In genomic region chr6:84589742-84590686, GRCm38 (mm10) we compare ENCODE assay signal across 8 mouse cellular contexts. TPM values are rescaled to one million over a fixed set of nuclear protein-coding genes. Genes with fewer than 3 reads are reported as not detected.
DNase-seq lines count a peak whose midpoint lies in the region; ATAC-seq and TF ChIP-seq lines count a peak whose summit lies in the region.

No protein-coding gene starts in this region.

- 4% methylated on average over 39 of the region's 39 CpGs for WGBS in intestine, embryonic 15.5 days
- WGBS in midbrain, embryonic 11.5 days, result 4% methylated on average over 39 of the region's 39 CpGs
- 5% methylated on average over 39 of the region's 39 CpGs for WGBS in small intestine, adult 2 months

- intact Hi-C loops in gastrocnemius, postnatal 36 days (cut with DNase I), result loop anchor here (2.0 to 10.0 kb wide), 6 partner anchors 163 to 495 kb away; no protein-coding TSS in a partner anchor
- intact Hi-C loops in left cerebral cortex, postnatal 25 days (cut with DNase I), result loop anchor here (1.0 to 10.0 kb wide), 6 partner anchors 182 to 875 kb away; partner anchors contain the start of gene Vax2

- H3K9ac ChIP-seq in intestine, embryonic 15.5 days, result no peak overlapping the region
- no peak overlapping the region for H3K9ac ChIP-seq in midbrain, embryonic 11.5 days (ENCODE audit: low read length)

- H3K36me3 ChIP-seq in intestine, embryonic 15.5 days, result no peaks in the 10 kb centered on the region
- H3K36me3 ChIP-seq in midbrain, embryonic 11.5 days (ENCODE audit: control insufficient read depth, insufficient read depth, low read length), result no peaks in the 10 kb centered on the region
- H3K36me3 ChIP-seq in small intestine, adult 2 months (ENCODE audit: control insufficient read depth, insufficient read depth, low read length), result no peaks in the 10 kb centered on the region

- H3K27ac ChIP-seq in intestine, embryonic 15.5 days, result no peak overlapping the region
- no peak overlapping the region for H3K27ac ChIP-seq in midbrain, embryonic 11.5 days (ENCODE audit: low read depth, low read length)
- no peak overlapping the region for H3K27ac ChIP-seq in small intestine, adult 2 months (ENCODE audit: insufficient read depth, low read depth, low read length)

- DNase-seq in monocyte, adult 2 months (ENCODE audit: low read depth in 1 of 2, low spot score in 2 of 2), result peak; percentile 29 to 48
- peak; percentile 79 for DNase-seq in embryo, embryonic 11.5 days (ENCODE audit: low read depth, low spot score)
- peak; percentile 72 to 84 for DNase-seq in gastrocnemius, postnatal 36 days
- DNase-seq in left cerebral cortex, postnatal 25 days (ENCODE audit: low spot score in 2 of 2), result peak; percentile 86 to 88
- DNase-seq in midbrain, embryonic 11.5 days (ENCODE audit: low spot score, missing footprints), result peak; percentile 99

- peaks cover 42% of the 10 kb centered on the region for H3K27me3 ChIP-seq in intestine, embryonic 15.5 days (replicated peaks)
- peaks cover 57% of the 10 kb centered on the region for H3K27me3 ChIP-seq in midbrain, embryonic 11.5 days (ENCODE audit: control insufficient read depth, insufficient read depth, low read length)
- H3K27me3 ChIP-seq in small intestine, adult 2 months (ENCODE audit: control insufficient read depth, insufficient read depth, low read length), result peaks cover 48% of the 10 kb centered on the region

- no peak for ATAC-seq in monocyte, adult 5-6 weeks (replicated peaks; ENCODE audit: insufficient number of reproducible peaks, low FRiP score, low TSS enrichment, poor library complexity, severe bottlenecking)
- peak; percentile 67 for ATAC-seq in intestine, embryonic 15.5 days
- ATAC-seq in midbrain, embryonic 11.5 days (ENCODE audit: low FRiP score), result peak; percentile 60

- H3K4me2 ChIP-seq in intestine, embryonic 15.5 days (replicated peaks), result peak overlapping the region; percentile 96
- peak overlapping the region; percentile 30 for H3K4me2 ChIP-seq in midbrain, embryonic 11.5 days

- no peak for TF ChIP-seq POLR2A in small intestine, adult 2 months (IDR thresholded peaks at IDR 0.05; ENCODE audit: low read depth, low read length)

- TF ChIP-seq CTCF in small intestine, adult 2 months (IDR thresholded peaks at IDR 0.05; ENCODE audit: extremely low read depth, insufficient read length, insufficient replicate concordance, low read depth, low read length), result peak; percentile 77

- no peaks in the 10 kb centered on the region for H3K9me3 ChIP-seq in intestine, embryonic 15.5 days
- H3K9me3 ChIP-seq in midbrain, embryonic 11.5 days (ENCODE audit: control insufficient read depth, low read length), result no peaks in the 10 kb centered on the region

- peak overlapping the region; percentile 15; the same call in 1 of the 2 replicates for H3K4me3 ChIP-seq in intestine, embryonic 15.5 days (replicated peaks)
- H3K4me3 ChIP-seq in midbrain, embryonic 11.5 days (ENCODE audit: low read depth, low read length), result peak overlapping the region; percentile 6; the same call in 1 of the 2 replicates
- H3K4me3 ChIP-seq in small intestine, adult 2 months (ENCODE audit: low read depth, low read length), result no peak overlapping the region

- peaks cover 48% of the 10 kb centered on the region for H3K4me1 ChIP-seq in intestine, embryonic 15.5 days (replicated peaks)
- peaks cover 36% of the 10 kb centered on the region for H3K4me1 ChIP-seq in midbrain, embryonic 11.5 days (ENCODE audit: control insufficient read depth, insufficient read depth, low read length)
- H3K4me1 ChIP-seq in small intestine, adult 2 months (ENCODE audit: control insufficient read depth, insufficient read depth, insufficient read length, low read length), result peaks cover 14% of the 10 kb centered on the region

RNA-seq across cellular contexts. Expression of gene Cyp26b1, which starts 3.7 kb away (rescaled TPM):
- not detected in 3 replicates for total RNA-seq in monocyte, adult 5-6 weeks (2017)
- total RNA-seq in gastrocnemius, postnatal 36 days (2021), result 1 to 10 TPM; 4.2 to 4.9 TPM
- polyA plus RNA-seq in intestine, embryonic 15.5 days (2015; fragmentation: Nextera tagmentation; extraction: Ambion mirVana), result 2.0 and 2.6 TPM in 2 replicates
- 10 to 100 TPM; 10.1 TPM for total RNA-seq in left cerebral cortex, postnatal 25 days (2021)
- polyA plus RNA-seq in midbrain, embryonic 11.5 days (2014; fragmentation: Nextera tagmentation; extraction: Ambion mirVana), result 3.1 and 3.7 TPM in 2 replicates
- 2.6 and 3.0 TPM in 2 replicates for polyA plus RNA-seq in small intestine, adult 2 months (2012; rRNA removed)

Comparison
In these comparisons a context has a peak if more than half of its experiments do, and no peak if none do; other contexts are left out.
1. DNase-seq: peak in every context shown above with its lines; median percentile 99 in midbrain, embryonic 11.5 days; 87 in left cerebral cortex, postnatal 25 days; 79 in embryo, embryonic 11.5 days; 78 in gastrocnemius, postnatal 36 days; 38 in monocyte, adult 2 months.